Mouse (Mus musculus) heart, embryonic 11.5 days (tissue): Measurements from ENCODE around the gene Tcf20. TPM values are rescaled to one million over a fixed set of nuclear protein-coding genes. Genes with fewer than 3 reads are reported as not detected.

ENCODE experiments used
- ATAC-seq: fragments of 200-750 bp; cut with Nextera tagmentation; replicated peaks from 2 replicates; pipeline ENCODE4 v1.8.0; 2017; ENCODE audit warnings: moderate library complexity; ENCODE audit not compliant: insufficient number of reproducible peaks, low FRiP score, low TSS enrichment
- H3K27ac ChIP-seq: fragments of 300-500 bp; sonication (generic); 2 replicates; pipeline ENCODE4 v1.5.1; 2014; ENCODE audit warnings: mild to moderate bottlenecking, low read depth, low read length
- H3K27me3 ChIP-seq: fragments of 300-500 bp; sonication (generic); 2 replicates; pipeline ENCODE4 v1.6.1; 2014; ENCODE audit warnings: mild to moderate bottlenecking, low read length, mixed read lengths; ENCODE audit not compliant: control insufficient read depth, insufficient read depth
- H3K36me3 ChIP-seq: fragments of 300-500 bp; sonication (generic); 2 replicates; pipeline ENCODE4 v1.6.1; 2014; ENCODE audit warnings: mild to moderate bottlenecking, low read length, moderate library complexity, mixed read lengths; ENCODE audit not compliant: control insufficient read depth, insufficient read depth
- H3K4me1 ChIP-seq: fragments of 300-500 bp; sonication (generic); 2 replicates; pipeline ENCODE4 v1.6.1; 2014; ENCODE audit warnings: low read length; ENCODE audit not compliant: control insufficient read depth, insufficient read depth
- H3K4me2 ChIP-seq: fragments of 300-500 bp; sonication (generic); 2 replicates; pipeline ENCODE4 v1.6.1; 2014; ENCODE audit warnings: mild to moderate bottlenecking, moderate library complexity
- H3K4me3 ChIP-seq: fragments of 300-500 bp; sonication (generic); 2 replicates; pipeline ENCODE4 v1.5.1; 2014; ENCODE audit warnings: low read depth, low read length
- H3K9ac ChIP-seq: fragments of 300-500 bp; sonication (generic); 2 replicates; pipeline ENCODE4 v1.6.1; 2014; ENCODE audit warnings: mild to moderate bottlenecking, low read depth, low read length, moderate library complexity
- H3K9me3 ChIP-seq: fragments of 300-500 bp; sonication (generic); replicated peaks from 2 replicates; pipeline ENCODE4 v1.6.1; 2016; ENCODE audit warnings: low read length; ENCODE audit not compliant: control insufficient read depth
- WGBS: fragments of 180-500 bp; shearing (Covaris S2); extraction: QIAGEN DNeasy Blood & Tissue Kit; methylation state at CpG from one replicate; pipeline ENCODE4 v1.1.7; 2014; ENCODE audit not compliant: insufficient replicate concordance; 5-methylcytosine and 5-hydroxymethylcytosine counted together
- polyA plus RNA-seq: library from polyadenylated mRNA; unstranded; fragments of >200 nt; fragmentation: Nextera tagmentation; extraction: Ambion mirVana; gene quantifications from 2 replicates; pipeline ENCODE4 v1.2.1, GENCODE M21; 2014

Tcf20 gene
- polyA plus RNA-seq, 1 experiment from 2014 or later = 6.7 TPM

GRCm38 (mm10) chr15:82984574-82984973 lies 3.1 kb downstream of the Tcf20 start:
- Histone ChIP-seq H3K27ac (no peak overlapping the region), H3K4me3 (no peak overlapping the region), H3K27me3 (peaks cover 33% of the 10 kb centered on the region), H3K9ac (no peak overlapping the region), H3K4me1 (peaks cover 20% of the 10 kb centered on the region), H3K9me3 (no peaks in the 10 kb centered on the region), H3K4me2 (no peak overlapping the region), H3K36me3 (no peaks in the 10 kb centered on the region)
- 71% methylated on average over 7 of the region's 7 CpGs for WGBS
- ATAC-seq = no peak

DNA sequence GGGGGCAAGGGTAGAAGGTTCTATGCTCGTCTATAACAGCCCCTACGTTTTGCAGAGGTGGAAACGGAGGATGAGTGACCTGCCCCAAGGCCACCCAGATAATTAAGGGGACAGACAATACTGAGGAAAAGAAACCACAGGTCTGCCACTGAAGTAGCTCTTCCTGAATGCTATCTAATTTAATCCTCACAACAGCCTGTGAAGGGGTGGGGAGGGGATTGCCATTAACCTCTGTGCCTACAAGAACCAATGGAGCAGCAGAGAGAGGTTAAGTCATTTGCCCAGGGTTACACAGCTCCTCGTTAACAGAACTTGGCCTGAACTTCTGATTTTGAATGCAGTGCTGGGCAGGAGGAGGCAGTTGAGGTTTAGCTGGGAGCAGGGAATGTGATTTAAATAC lies 3.6 kb downstream of the Tcf20 start:
- Histone ChIP-seq H3K4me3 (no peak overlapping the region), H3K36me3 (no peaks in the 10 kb centered on the region), H3K4me1 (peaks cover 20% of the 10 kb centered on the region), H3K9ac (no peak overlapping the region), H3K9me3 (no peaks in the 10 kb centered on the region), H3K4me2 (no peak overlapping the region), H3K27ac (no peak overlapping the region), H3K27me3 (peaks cover 30% of the 10 kb centered on the region)
- no peak for ATAC-seq
- WGBS = 31% methylated on average over 4 of the region's 4 CpGs

DNA sequence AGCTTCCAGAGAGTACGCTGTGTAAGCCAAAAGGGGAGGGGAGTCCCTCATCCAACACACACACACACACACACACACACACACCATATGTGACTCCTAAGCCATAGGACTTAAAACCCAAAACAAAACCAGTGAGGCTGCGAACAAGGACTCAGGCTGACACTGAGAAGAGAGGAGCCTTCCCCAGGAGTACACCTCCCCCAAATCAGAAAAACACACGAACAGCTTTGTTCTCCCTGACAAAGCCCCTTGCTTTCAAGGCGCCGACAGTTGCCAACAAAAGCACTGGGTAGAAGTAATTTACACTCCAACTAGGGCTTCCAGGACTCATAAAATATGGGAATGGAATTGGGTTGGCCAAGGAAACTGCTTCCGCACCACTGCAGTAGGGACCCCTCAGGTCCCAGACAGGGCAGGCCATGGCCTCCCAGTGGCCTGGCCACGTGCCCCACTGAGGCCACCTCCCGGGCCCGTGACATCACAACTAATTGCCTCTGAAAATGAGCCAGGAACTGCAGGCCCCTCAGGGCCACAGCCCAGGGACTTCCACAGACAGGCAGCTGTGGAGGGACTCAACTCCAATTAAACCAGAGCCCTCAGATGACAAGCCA lies 4.2 kb downstream of the Tcf20 start:
- Histone ChIP-seq H3K4me1 (peaks cover 19% of the 10 kb centered on the region), H3K36me3 (no peaks in the 10 kb centered on the region), H3K9ac (no peak overlapping the region; the same call in 1 of the 2 replicates), H3K4me2 (peak overlapping the region; percentile 30; the same call in 1 of the 2 replicates), H3K27me3 (peaks cover 24% of the 10 kb centered on the region), H3K4me3 (no peak overlapping the region), H3K27ac (no peak overlapping the region), H3K9me3 (no peaks in the 10 kb centered on the region)
- WGBS = 25% methylated on average over 9 of the region's 9 CpGs
- no peak for ATAC-seq

- Histone ChIP-seq H3K36me3 (no peaks in the 10 kb centered on the region), H3K27ac (no peak overlapping the region), H3K4me1 (peaks cover 14% of the 10 kb centered on the region; the same call in 1 of the 2 replicates), H3K27me3 (peaks cover 23% of the 10 kb centered on the region), H3K4me2 (peak overlapping the region; percentile 30), H3K9ac (no peak overlapping the region; the same call in 1 of the 2 replicates), H3K9me3 (no peaks in the 10 kb centered on the region), H3K4me3 (no peak overlapping the region)
- no peak for ATAC-seq
- WGBS = 19% methylated on average over 18 of the region's 18 CpGs
Measured at GRCm38 (mm10) chr15:82982724-82983415, 4.8 kb downstream of the Tcf20 start.

GRCm38 (mm10) chr15:82981676-82982520 lies 5.8 kb downstream of the Tcf20 start:
- Histone ChIP-seq H3K27ac (no peak overlapping the region), H3K9me3 (no peaks in the 10 kb centered on the region), H3K27me3 (peaks cover 22% of the 10 kb centered on the region), H3K4me1 (0 out of 2 replicates have a peak, but pooled peaks cover 9% of the 10 kb centered on the region), H3K36me3 (no peaks in the 10 kb centered on the region), H3K9ac (no peak overlapping the region; the same call in 1 of the 2 replicates), H3K4me3 (no peak overlapping the region), H3K4me2 (no peak overlapping the region)
- ATAC-seq = no peak
- 33% methylated on average over 15 of the region's 15 CpGs for WGBS

DNA sequence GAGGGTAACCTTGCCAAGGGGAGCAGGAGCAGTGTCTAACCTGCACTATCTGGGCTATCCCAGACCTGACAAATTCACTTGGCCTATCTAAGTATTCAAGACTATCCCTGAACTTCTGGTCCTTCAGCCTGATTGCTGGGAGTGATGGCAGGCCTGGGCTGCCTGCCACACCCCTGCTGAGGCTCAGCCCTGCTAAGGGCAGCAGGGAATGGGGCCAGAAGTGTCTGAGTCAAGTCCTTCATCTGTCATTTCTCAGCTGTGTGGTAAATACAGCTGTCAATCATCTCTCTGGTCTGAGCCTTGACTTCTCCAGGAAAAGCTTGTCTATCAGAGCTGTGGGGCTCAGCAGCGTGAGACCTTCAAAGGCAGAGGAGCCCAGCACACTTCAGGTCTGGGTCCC lies 8.1 kb downstream of the Tcf20 start:
- H3K27me3 ChIP-seq = peaks cover 10% of the 10 kb centered on the region
- no peak overlapping the region for H3K4me3 ChIP-seq
- no peaks in the 10 kb centered on the region for H3K9me3 ChIP-seq
- 0 out of 2 replicates have a peak, but pooled peaks cover 11% of the 10 kb centered on the region for H3K4me1 ChIP-seq
- no peak overlapping the region for H3K4me2 ChIP-seq
- H3K36me3 ChIP-seq = no peaks in the 10 kb centered on the region
- WGBS = 76% methylated on average over 1 of the region's 1 CpGs
- ATAC-seq = no peak
- H3K27ac ChIP-seq = no peak overlapping the region
- H3K9ac ChIP-seq = no peak overlapping the region

- H3K4me2 ChIP-seq = no peak overlapping the region
- WGBS = 100% methylated on average over 1 of the region's 1 CpGs
- peaks cover 6% of the 10 kb centered on the region; the same call in 1 of the 2 replicates for H3K4me1 ChIP-seq
- H3K9me3 ChIP-seq = no peaks in the 10 kb centered on the region
- no peaks in the 10 kb centered on the region for H3K27me3 ChIP-seq
- no peak overlapping the region for H3K9ac ChIP-seq
- no peak overlapping the region for H3K27ac ChIP-seq
- no peak for ATAC-seq
- no peak overlapping the region for H3K4me3 ChIP-seq
- no peaks in the 10 kb centered on the region for H3K36me3 ChIP-seq
Measured at GRCm38 (mm10) chr15:82974471-82974870, 13.2 kb downstream of the Tcf20 start.

GRCm38 (mm10) chr15:82969206-82969721 lies 18.4 kb downstream of the Tcf20 start:
- peaks cover 21% of the 10 kb centered on the region for H3K27me3 ChIP-seq
- H3K27ac ChIP-seq = 0 out of 2 replicates have a peak overlapping the region, but pooled peaks have one; percentile 10
- no peaks in the 10 kb centered on the region for H3K9me3 ChIP-seq
- no peak for ATAC-seq
- H3K4me1 ChIP-seq = peaks cover 21% of the 10 kb centered on the region
- no peak overlapping the region for H3K4me2 ChIP-seq
- no peak overlapping the region for H3K4me3 ChIP-seq
- H3K9ac ChIP-seq = peak overlapping the region; percentile 28; the same call in 1 of the 2 replicates
- WGBS = 46% methylated on average over 6 of the region's 6 CpGs
- H3K36me3 ChIP-seq = no peaks in the 10 kb centered on the region
